Mouse (Mus musculus) MEL (cell line): ENCODE measurements around the gene Cnst. TPM values are rescaled to one million over a fixed set of nuclear protein-coding genes. Genes with fewer than 3 reads are reported as not detected.

Experiments
- DNase-seq: peaks from one replicate; pipeline ENCODE4 v3.0.0; 2011; ENCODE audit warnings: low read depth, low spot score
- H3K27ac ChIP-seq: 2 replicates; pipeline ENCODE4 v1.5.1; 2012; ENCODE audit warnings: low read depth, mild to moderate bottlenecking, control low read depth, low read length, moderate library complexity; ENCODE audit not compliant: control insufficient read depth
- H3K27me3 ChIP-seq, 2 experiments: fragments of 150-350 bp in 1 of 2; sonication (generic) in 1 of 2; 2 replicates each; pipeline ENCODE4 v1.6.1; 2012; ENCODE audit warnings: low read length in 2 of 2, mild to moderate bottlenecking in 2 of 2, improper control_type of control experiment in 1 of 2, moderate library complexity in 1 of 2; ENCODE audit not compliant: insufficient read depth in 2 of 2, control insufficient read depth in 1 of 2
- H3K36me3 ChIP-seq, 2 experiments: 2 replicates each; pipeline ENCODE4 v1.6.1; 2012 to 2014; ENCODE audit warnings: low read length in 2 of 2, improper control_type of control experiment in 1 of 2, inconsistent platforms in 1 of 2, mild to moderate bottlenecking in 1 of 2; ENCODE audit not compliant: insufficient read depth in 2 of 2, control insufficient read depth in 1 of 2
- H3K4me1 ChIP-seq, 2 experiments: fragments of 150-350 bp in 1 of 2; sonication (generic) in 1 of 2; 2 replicates each; pipeline ENCODE4 v1.6.1; 2012; ENCODE audit warnings: low read length in 2 of 2, improper control_type of control experiment in 1 of 2, mild to moderate bottlenecking in 1 of 2; ENCODE audit not compliant: insufficient read depth in 2 of 2, control insufficient read depth in 1 of 2
- H3K4me3 ChIP-seq, 2 experiments: fragments of 150-350 bp in 1 of 2; sonication (generic) in 1 of 2; 2 replicates each; pipeline ENCODE4 v1.5.1; 2012; ENCODE audit warnings: low read depth in 2 of 2, low read length in 2 of 2, mild to moderate bottlenecking in 2 of 2, moderate library complexity in 2 of 2, control low read depth in 1 of 2, improper control_type of control experiment in 1 of 2; ENCODE audit not compliant: control insufficient read depth in 1 of 2, insufficient read depth in 1 of 2
- H3K79me2 ChIP-seq: 2 replicates; pipeline ENCODE4 v1.6.1; 2012; ENCODE audit warnings: mild to moderate bottlenecking, low read length, moderate library complexity; ENCODE audit not compliant: control insufficient read depth, poor library complexity, insufficient read depth
- H3K9ac ChIP-seq: 2 replicates; pipeline ENCODE4 v1.6.1; 2012; ENCODE audit warnings: low read depth, mild to moderate bottlenecking, control low read depth, low read length, moderate library complexity; ENCODE audit not compliant: control insufficient read depth, poor library complexity, severe bottlenecking
- H3K9me3 ChIP-seq: fragments of 150-350 bp; sonication (generic); replicated peaks from 2 replicates; pipeline ENCODE4 v1.6.1; 2012; ENCODE audit warnings: mild to moderate bottlenecking, low read length, improper control_type of control experiment, moderate library complexity; ENCODE audit not compliant: insufficient read depth
- CHD1 ChIP-seq: IDR thresholded peaks from 2 replicates; pipeline ENCODE4 v1.6.1; 2012; ENCODE audit warnings: low read depth, mild to moderate bottlenecking, inconsistent platforms, low read length, improper control_type of control experiment
- CTCF ChIP-seq, 3 experiments: IDR thresholded peaks in 2 of 3; conservative IDR thresholded peaks in 1 of 3; 2 replicates each; pipeline ENCODE4 v1.5.1; 2011 to 2012; ENCODE audit warnings: low read length in 3 of 3, low read depth in 2 of 3, mild to moderate bottlenecking in 2 of 3, improper control_type of control experiment in 1 of 3, inconsistent platforms in 1 of 3, mixed read lengths in 1 of 3, moderate library complexity in 1 of 3; ENCODE audit not compliant: control insufficient read depth in 1 of 3, insufficient read depth in 1 of 3, poor library complexity in 1 of 3, severe bottlenecking in 1 of 3
- E2F4 ChIP-seq: IDR thresholded peaks from 2 replicates; pipeline ENCODE4 v1.6.1; 2011; ENCODE audit warnings: low read depth, low read length, improper control_type of control experiment, borderline replicate concordance
- ELF1 ChIP-seq: IDR thresholded peaks from 2 replicates; pipeline ENCODE4 v1.6.1; 2014; ENCODE audit warnings: low read depth, mild to moderate bottlenecking, inconsistent platforms, low read length, improper control_type of control experiment, moderate library complexity
- EP300 ChIP-seq, 2 experiments: IDR thresholded peaks; 2 replicates each; pipeline ENCODE4 v1.6.1; 2011; ENCODE audit warnings: improper control_type of control experiment in 2 of 2, low read length in 2 of 2, low read depth in 1 of 2, mild to moderate bottlenecking in 1 of 2
- ETS1 ChIP-seq: IDR thresholded peaks from 2 replicates; pipeline ENCODE4 v1.6.1; 2012; ENCODE audit warnings: low read depth, mild to moderate bottlenecking, inconsistent platforms, low read length, improper control_type of control experiment, moderate library complexity
- GABPA ChIP-seq: IDR thresholded peaks from 2 replicates; pipeline ENCODE4 v1.6.1; 2012; ENCODE audit warnings: low read depth, mild to moderate bottlenecking, inconsistent platforms, low read length, improper control_type of control experiment, moderate library complexity
- HCFC1 ChIP-seq: IDR thresholded peaks from 2 replicates; pipeline ENCODE4 v1.6.1; 2012; ENCODE audit warnings: low read depth, mild to moderate bottlenecking, inconsistent platforms, low read length, improper control_type of control experiment, moderate library complexity
- JUND ChIP-seq: IDR thresholded peaks from 2 replicates; pipeline ENCODE4 v1.6.1; 2011; ENCODE audit warnings: low read depth, mild to moderate bottlenecking, improper control_type of control experiment, low read length
- KAT2A ChIP-seq: conservative IDR thresholded peaks from 2 replicates; pipeline ENCODE4 v1.6.1; 2012; ENCODE audit warnings: low read depth, low read length, improper control_type of control experiment, inconsistent platforms
- MAFK ChIP-seq: IDR thresholded peaks from 2 replicates; pipeline ENCODE4 v1.6.1; 2011; ENCODE audit warnings: low read depth, mild to moderate bottlenecking, low read length, improper control_type of control experiment, borderline replicate concordance
- MAX ChIP-seq: IDR thresholded peaks from 2 replicates; pipeline ENCODE4 v1.6.1; 2011; ENCODE audit warnings: low read length, improper control_type of control experiment
- MAZ ChIP-seq: IDR thresholded peaks from 2 replicates; pipeline ENCODE4 v1.6.1; 2012; ENCODE audit warnings: low read depth, mild to moderate bottlenecking, inconsistent platforms, low read length, improper control_type of control experiment
- MXI1 ChIP-seq: IDR thresholded peaks from 2 replicates; pipeline ENCODE4 v1.6.1; 2011; ENCODE audit warnings: mild to moderate bottlenecking, low read depth, low read length, improper control_type of control experiment
- MYB ChIP-seq: IDR thresholded peaks from 2 replicates; pipeline ENCODE4 v1.6.1; 2011; ENCODE audit warnings: mild to moderate bottlenecking, low read depth, low read length, improper control_type of control experiment
- MYC ChIP-seq: IDR thresholded peaks from 2 replicates; pipeline ENCODE4 v1.6.1; 2011; ENCODE audit warnings: low read depth, mild to moderate bottlenecking, low read length, improper control_type of control experiment, moderate library complexity
- NRF1 ChIP-seq: IDR thresholded peaks from 2 replicates; pipeline ENCODE4 v1.6.1; 2014; ENCODE audit warnings: low read depth, mild to moderate bottlenecking, inconsistent platforms, low read length, improper control_type of control experiment, moderate library complexity; ENCODE audit not compliant: poor library complexity, insufficient read depth, severe bottlenecking
- POLR2AphosphoS2 ChIP-seq: IDR thresholded peaks from 2 replicates; pipeline ENCODE4 v1.6.1; 2011; ENCODE audit warnings: low read length, improper control_type of control experiment
- RAD21 ChIP-seq: IDR thresholded peaks from 2 replicates; pipeline ENCODE4 v1.6.1; 2011; ENCODE audit warnings: mild to moderate bottlenecking, low read depth, low read length, improper control_type of control experiment
- RCOR1 ChIP-seq: IDR thresholded peaks from 2 replicates; pipeline ENCODE4 v1.6.1; 2012; ENCODE audit warnings: low read depth, mild to moderate bottlenecking, inconsistent platforms, low read length, improper control_type of control experiment
- SMC3 ChIP-seq: IDR thresholded peaks from 2 replicates; pipeline ENCODE4 v1.6.1; 2011; ENCODE audit warnings: low read depth, low read length, improper control_type of control experiment
- TAL1 ChIP-seq: IDR thresholded peaks from 2 replicates; pipeline ENCODE4 v1.6.1; 2012; ENCODE audit warnings: mild to moderate bottlenecking, inconsistent platforms, low read length, moderate library complexity, mixed read lengths
- TBP ChIP-seq: IDR thresholded peaks from 2 replicates; pipeline ENCODE4 v1.8.0; 2011; ENCODE audit warnings: low read depth, low read length, improper control_type of control experiment
- TCF12 ChIP-seq: IDR thresholded peaks from 2 replicates; pipeline ENCODE4 v1.6.1; 2014; ENCODE audit warnings: low read depth, mild to moderate bottlenecking, inconsistent platforms, low read length, improper control_type of control experiment, moderate library complexity
- UBTF ChIP-seq: IDR thresholded peaks from 2 replicates; pipeline ENCODE4 v1.6.1; 2012; ENCODE audit warnings: low read depth, mild to moderate bottlenecking, inconsistent platforms, low read length, improper control_type of control experiment, moderate library complexity, borderline replicate concordance; ENCODE audit not compliant: insufficient read depth
- USF2 ChIP-seq, 2 experiments: IDR thresholded peaks; 2 replicates each; pipeline ENCODE4 v1.6.1; 2011 to 2012; ENCODE audit warnings: improper control_type of control experiment in 2 of 2, low read length in 2 of 2, borderline replicate concordance in 1 of 2, inconsistent platforms in 1 of 2, low read depth in 1 of 2, mild to moderate bottlenecking in 1 of 2; ENCODE audit not compliant: insufficient read depth in 1 of 2
- ZKSCAN1 ChIP-seq: IDR thresholded peaks from 2 replicates; pipeline ENCODE4 v1.6.1; 2012; ENCODE audit warnings: low read depth, mild to moderate bottlenecking, inconsistent platforms, low read length, improper control_type of control experiment, moderate library complexity
- ZNF384 ChIP-seq: IDR thresholded peaks from 2 replicates; pipeline ENCODE4 v1.6.1; 2012; ENCODE audit warnings: low read depth, mild to moderate bottlenecking, inconsistent platforms, low read length, improper control_type of control experiment
- polyA plus RNA-seq, 2 experiments: library from polyadenylated mRNA; stranded (reverse) in 1 of 2; unstranded in 1 of 2; fragments of >175 nt in 1 of 2; fragments of >200 nt in 1 of 2; gene quantifications; 2 replicates each; pipeline versions ENCODE4 v1.2.1 to v1.2.4; 2012; ENCODE audit warnings: low replicate concordance in 2 of 2, low read depth in 1 of 2; ENCODE audit not compliant: insufficient read length in 2 of 2, insufficient read depth in 1 of 2, missing spikeins in 1 of 2
- total RNA-seq: library from RNA; depleted of rRNA; stranded (reverse); fragments of 300-350 nt; gene quantifications from 2 replicates; pipeline ENCODE4 v1.2.3, GENCODE M21; 2012

Gene Cnst
- total and polyA plus RNA-seq, 3 experiments = 10.4 to 12.1 TPM; not detected in 1

- TF ChIP-seq MXI1 (no peak; the same call in 1 of the 2 replicates), MYC (no peak), TAL1 (no peak)
Measured at GRCm38 (mm10) chr1:179580200-179580599, 34.0 kb downstream of the Cnst start (continued).

DNA sequence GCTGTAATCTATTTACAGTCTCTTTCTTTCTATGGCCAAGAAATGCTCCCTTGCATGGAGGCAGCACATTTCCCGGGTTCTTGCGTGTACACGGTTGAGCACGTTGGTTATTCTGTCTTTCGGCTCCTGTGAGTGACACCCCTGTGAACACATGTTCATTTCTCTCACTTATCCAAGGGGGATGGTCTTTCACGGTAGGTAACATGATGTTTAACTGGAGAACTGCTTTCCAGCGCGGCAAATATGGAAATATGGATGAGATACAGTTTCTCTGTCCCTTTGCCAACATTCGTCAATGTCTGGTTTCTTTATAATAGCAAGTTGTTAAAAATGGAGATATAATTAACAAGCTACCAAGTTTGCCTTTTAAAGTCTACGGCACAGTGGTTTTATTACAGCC is 35.3 kb downstream of the Cnst start:
- DNase-seq = no peak
- H3K9me3 ChIP-seq = no peaks in the 10 kb centered on the region
- H3K27ac ChIP-seq = peak overlapping the region; percentile 87
- no peak for TF ChIP-seq POLR2AphosphoS2
- no peak for TF ChIP-seq MXI1
- no peak for TF ChIP-seq MAX
- no peak for TF ChIP-seq CHD1
- H3K27me3 ChIP-seq = no peaks in the 10 kb centered on the region
- H3K4me1 ChIP-seq = peaks cover 47 to 63% of the 10 kb centered on the region in 2 experiments
- no peak overlapping the region; a peak in 1 of 4 replicates for H3K4me3 ChIP-seq
- H3K36me3 ChIP-seq = peaks cover 0 to 65% of the 10 kb centered on the region in 2 experiments; a peak in 2 of 4 replicates
- no peaks in the 10 kb centered on the region for H3K79me2 ChIP-seq
- H3K9ac ChIP-seq = peak overlapping the region; percentile 61

GRCm38 (mm10) chr1:179582021-179582433 is 35.9 kb downstream of the Cnst start:
- H3K79me2 ChIP-seq = no peaks in the 10 kb centered on the region
- peaks cover 47 to 63% of the 10 kb centered on the region in 2 experiments for H3K4me1 ChIP-seq
- peak overlapping the region; percentile 87 for H3K27ac ChIP-seq
- DNase-seq = peak; percentile 81
- H3K9me3 ChIP-seq = no peaks in the 10 kb centered on the region
- peak overlapping the region; percentile 39 to 45 for H3K4me3 ChIP-seq
- no peaks in the 10 kb centered on the region for H3K27me3 ChIP-seq
- peak overlapping the region; percentile 61 for H3K9ac ChIP-seq
- peaks cover 0 to 65% of the 10 kb centered on the region in 2 experiments; a peak in 2 of 4 replicates for H3K36me3 ChIP-seq
- TF ChIP-seq RCOR1 (0 out of 2 replicates have a peak, but pooled peaks have one; percentile 46), MAFK (peak; percentile 70; the same call in 1 of the 2 replicates), NRF1 (no peak), ELF1 (peak; percentile 54; the same call in 1 of the 2 replicates), TAL1 (no peak), UBTF (no peak), TBP (peak; percentile 29; the same call in 1 of the 2 replicates), MXI1 (peak; percentile 82), E2F4 (0 out of 2 replicates have a peak, but pooled peaks have one; percentile 11), MAZ (no peak), GABPA (0 out of 2 replicates have a peak, but pooled peaks have one; percentile 36), RAD21 (no peak), ZKSCAN1 (no peak), JUND (no peak), KAT2A (no peak), SMC3 (no peak), TCF12 (0 out of 2 replicates have a peak, but pooled peaks have one; percentile 18), MYB (no peak), POLR2AphosphoS2 (peak; percentile 30; the same call in 1 of the 2 replicates), HCFC1 (peak; percentile 54), USF2 (IDR thresholded peaks at IDR 0.05; ENCODE audit: borderline replicate concordance in 1 of 2, insufficient read depth in 1 of 2, low read depth in 1 of 2, low read length in 2 of 2) (no peak), MYC (peak; percentile 61; the same call in 1 of the 2 replicates), EP300 (IDR thresholded peaks at IDR 0.05; ENCODE audit: low read depth in 1 of 2, low read length in 2 of 2) (peak; percentile 61 to 75), CTCF (IDR thresholded peaks at IDR 0.05 in 2 of 3, conservative IDR thresholded peaks at IDR 0.05 in 1 of 3; ENCODE audit: control insufficient read depth in 1 of 3, insufficient read depth in 1 of 3, low read depth in 2 of 3, low read length in 3 of 3, poor library complexity in 1 of 3, severe bottlenecking in 1 of 3) (no peak), ETS1 (0 out of 2 replicates have a peak, but pooled peaks have one; percentile 56), ZNF384 (no peak)
